Mouse (Mus musculus) testis, adult 10 weeks (tissue): ENCODE measurements around the gene Ipo11. TPM values are rescaled to one million over a fixed set of nuclear protein-coding genes. Genes with fewer than 3 reads are reported as not detected.

Source experiments
- polyA plus RNA-seq: library from polyadenylated mRNA; stranded (reverse); fragments of 350-450 nt; fragmentation: Illumina TruSeq; extraction: RNeasy Lipid Tissue Mini Kit (QIAGEN cat#74804); gene quantifications from one replicate; pipeline ENCODE4 v1.2.3, GENCODE M21; 2014; ENCODE audit warnings: low read depth, low replicate concordance

The Ipo11 gene
- 50.0 TPM for polyA plus RNA-seq

GRCm38 (mm10) chr13:106936256-106937137 lies at the start of gene Ipo11:
TSS of gene Ipo11 (minus strand) at chr13:106936958.

GRCm38 (mm10) chr13:106946594-106947540 lies 10.1 kb upstream of the Ipo11 start, which contains the start of gene Dimt1:
TSS of gene Dimt1 (plus strand) at chr13:106947127.

Other genes with a start within 250 kb of the Ipo11 start
- 17.2 TPM for gene Dimt1, start 10.2 kb upstream of the Ipo11 start, polyA plus RNA-seq
- gene Kif2a, start 85.2 kb upstream of the Ipo11 start, polyA plus RNA-seq = 491 TPM